Mouse (Mus musculus): Measurements from ENCODE around the gene Slc25a21. TPM values are rescaled to one million over a fixed set of nuclear protein-coding genes. Genes with fewer than 3 reads are reported as not detected.

Gene Slc25a21
- polyA plus RNA-seq, 1 experiment = not detected

- Histone ChIP-seq H3K4me1 (ENCODE audit: control insufficient read depth, insufficient read depth, low read length) (no peaks in the 10 kb centered on the region), H3K27ac (ENCODE audit: insufficient read depth, low read depth, low read length) (no peak overlapping the region), H3K4me3 (ENCODE audit: insufficient read depth, low read length) (no peak overlapping the region)
- TF ChIP-seq POLR2A (IDR thresholded peaks at IDR 0.05; ENCODE audit: borderline replicate concordance, low read depth, low read length) = no peak
- no peak for TF ChIP-seq CTCF (IDR thresholded peaks at IDR 0.05; ENCODE audit: low read depth, low read length)
Measured at GRCm38 (mm10) chr12:56807078-56807477, 390.2 kb downstream of the Slc25a21 start.

GRCm38 (mm10) chr12:56804487-56804886 lies 392.8 kb downstream of the Slc25a21 start:
- Histone ChIP-seq H3K4me1 (ENCODE audit: control insufficient read depth, insufficient read depth, low read length) (no peaks in the 10 kb centered on the region), H3K27ac (ENCODE audit: insufficient read depth, low read depth, low read length) (no peak overlapping the region), H3K4me3 (ENCODE audit: insufficient read depth, low read length) (no peak overlapping the region)
- TF ChIP-seq CTCF (IDR thresholded peaks at IDR 0.05; ENCODE audit: low read depth, low read length) (no peak), POLR2A (IDR thresholded peaks at IDR 0.05; ENCODE audit: borderline replicate concordance, low read depth, low read length) (no peak)

- Histone ChIP-seq H3K27ac (ENCODE audit: insufficient read depth, low read depth, low read length) (no peak overlapping the region), H3K4me1 (ENCODE audit: control insufficient read depth, insufficient read depth, low read length) (no peaks in the 10 kb centered on the region), H3K4me3 (ENCODE audit: insufficient read depth, low read length) (no peak overlapping the region)
- TF ChIP-seq POLR2A (IDR thresholded peaks at IDR 0.05; ENCODE audit: borderline replicate concordance, low read depth, low read length) (no peak), CTCF (IDR thresholded peaks at IDR 0.05; ENCODE audit: low read depth, low read length) (no peak)
Measured at GRCm38 (mm10) chr12:56798641-56799415, 398.4 kb downstream of the Slc25a21 start.

- no peak overlapping the region for H3K27ac ChIP-seq (ENCODE audit: insufficient read depth, low read depth, low read length)
- no peak overlapping the region for H3K4me3 ChIP-seq (ENCODE audit: insufficient read depth, low read length)
- TF ChIP-seq POLR2A (IDR thresholded peaks at IDR 0.05; ENCODE audit: borderline replicate concordance, low read depth, low read length) (no peak), CTCF (IDR thresholded peaks at IDR 0.05; ENCODE audit: low read depth, low read length) (no peak)
- no peaks in the 10 kb centered on the region for H3K4me1 ChIP-seq (ENCODE audit: control insufficient read depth, insufficient read depth, low read length)
Measured at GRCm38 (mm10) chr12:56789236-56789635, 408.0 kb downstream of the Slc25a21 start.

- H3K4me3 ChIP-seq (ENCODE audit: insufficient read depth, low read length) = no peak overlapping the region
- H3K27ac ChIP-seq (ENCODE audit: insufficient read depth, low read depth, low read length) = no peak overlapping the region
- no peaks in the 10 kb centered on the region for H3K4me1 ChIP-seq (ENCODE audit: control insufficient read depth, insufficient read depth, low read length)
- TF ChIP-seq CTCF (IDR thresholded peaks at IDR 0.05; ENCODE audit: low read depth, low read length) = no peak
- TF ChIP-seq POLR2A (IDR thresholded peaks at IDR 0.05; ENCODE audit: borderline replicate concordance, low read depth, low read length) = no peak
Measured at GRCm38 (mm10) chr12:56785250-56785649, 412.0 kb downstream of the Slc25a21 start.

- Histone ChIP-seq H3K4me3 (ENCODE audit: insufficient read depth, low read length) (no peak overlapping the region), H3K27ac (ENCODE audit: insufficient read depth, low read depth, low read length) (no peak overlapping the region), H3K4me1 (ENCODE audit: control insufficient read depth, insufficient read depth, low read length) (no peaks in the 10 kb centered on the region)
- TF ChIP-seq CTCF (IDR thresholded peaks at IDR 0.05; ENCODE audit: low read depth, low read length) (no peak), POLR2A (IDR thresholded peaks at IDR 0.05; ENCODE audit: borderline replicate concordance, low read depth, low read length) (no peak)
Measured at GRCm38 (mm10) chr12:56781196-56781595, 416.1 kb downstream of the Slc25a21 start.

GRCm38 (mm10) chr12:56779621-56780020 lies 417.7 kb downstream of the Slc25a21 start:
- Histone ChIP-seq H3K4me1 (ENCODE audit: control insufficient read depth, insufficient read depth, low read length) (no peaks in the 10 kb centered on the region), H3K4me3 (ENCODE audit: insufficient read depth, low read length) (no peak overlapping the region), H3K27ac (ENCODE audit: insufficient read depth, low read depth, low read length) (no peak overlapping the region)
- TF ChIP-seq POLR2A (IDR thresholded peaks at IDR 0.05; ENCODE audit: borderline replicate concordance, low read depth, low read length) (no peak), CTCF (IDR thresholded peaks at IDR 0.05; ENCODE audit: low read depth, low read length) (no peak)

GRCm38 (mm10) chr12:56773941-56774340 lies 423.3 kb downstream of the Slc25a21 start:
- Histone ChIP-seq H3K27ac (ENCODE audit: insufficient read depth, low read depth, low read length) (no peak overlapping the region), H3K4me3 (ENCODE audit: insufficient read depth, low read length) (no peak overlapping the region), H3K4me1 (ENCODE audit: control insufficient read depth, insufficient read depth, low read length) (no peaks in the 10 kb centered on the region)
- no peak for TF ChIP-seq POLR2A (IDR thresholded peaks at IDR 0.05; ENCODE audit: borderline replicate concordance, low read depth, low read length)
- no peak for TF ChIP-seq CTCF (IDR thresholded peaks at IDR 0.05; ENCODE audit: low read depth, low read length)

GRCm38 (mm10) chr12:56769421-56769820 lies 427.9 kb downstream of the Slc25a21 start:
- Histone ChIP-seq H3K4me1 (ENCODE audit: control insufficient read depth, insufficient read depth, low read length) (no peaks in the 10 kb centered on the region), H3K4me3 (ENCODE audit: insufficient read depth, low read length) (no peak overlapping the region), H3K27ac (ENCODE audit: insufficient read depth, low read depth, low read length) (no peak overlapping the region)
- no peak for TF ChIP-seq POLR2A (IDR thresholded peaks at IDR 0.05; ENCODE audit: borderline replicate concordance, low read depth, low read length)
- no peak for TF ChIP-seq CTCF (IDR thresholded peaks at IDR 0.05; ENCODE audit: low read depth, low read length)

- no peak for TF ChIP-seq CTCF (IDR thresholded peaks at IDR 0.05; ENCODE audit: low read depth, low read length)
- TF ChIP-seq POLR2A (IDR thresholded peaks at IDR 0.05; ENCODE audit: borderline replicate concordance, low read depth, low read length) = no peak
- H3K4me1 ChIP-seq (ENCODE audit: control insufficient read depth, insufficient read depth, low read length) = no peaks in the 10 kb centered on the region
- no peak overlapping the region for H3K4me3 ChIP-seq (ENCODE audit: insufficient read depth, low read length)
- H3K27ac ChIP-seq (ENCODE audit: insufficient read depth, low read depth, low read length) = no peak overlapping the region
Measured at GRCm38 (mm10) chr12:56767474-56767873, 429.8 kb downstream of the Slc25a21 start.
